ENCODE assay signal across 9 mouse cellular contexts in the genomic region with DNA sequence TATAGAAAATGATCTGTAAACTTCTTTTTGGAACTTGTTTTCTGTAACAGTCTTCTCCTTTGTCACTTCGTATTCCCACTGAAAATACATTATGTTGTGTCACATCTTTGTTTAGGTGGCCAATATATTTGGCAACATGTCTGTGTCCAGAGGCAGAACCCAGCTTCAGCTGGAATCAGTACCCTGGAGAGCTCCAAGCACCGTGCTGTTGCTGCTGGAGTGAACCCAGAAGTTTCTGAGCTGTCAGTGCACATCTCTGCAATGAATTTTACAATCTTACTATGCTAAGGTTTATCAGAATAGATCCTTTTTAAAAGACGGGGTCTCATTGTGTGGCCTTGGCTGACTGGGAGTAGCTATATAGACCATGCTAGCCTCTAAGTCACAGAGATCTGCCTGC. TPM values are rescaled to one million over a fixed set of nuclear protein-coding genes. Genes with fewer than 3 reads are reported as not detected.
DNase-seq lines count a peak whose midpoint lies in the region.
"Had no signal": no experiment of that assay in that cellular context is flagged by ENCODE, and none has a peak within 500 bp of the region (broad histone marks: within the 10 kb centered on the region; RNA-seq: fewer than 3 reads in every experiment).

No protein-coding gene starts in this region.

- no peak overlapping the region for H3K4me3 ChIP-seq in limb, embryonic 10.5 days
- H3K4me3 ChIP-seq: heart, embryonic 13.5 days had no signal

- no peaks in the 10 kb centered on the region for H3K4me1 ChIP-seq in limb, embryonic 10.5 days
- H3K4me1 ChIP-seq: heart, embryonic 13.5 days had no signal

- WGBS in limb, embryonic 10.5 days = 38% methylated on average over 3 of the region's 3 CpGs

- H3K27ac ChIP-seq in limb, embryonic 10.5 days = no peak overlapping the region
- H3K27ac ChIP-seq: heart, embryonic 13.5 days had no signal

- no peaks in the 10 kb centered on the region for H3K27me3 ChIP-seq in limb, embryonic 10.5 days (ENCODE audit: low read depth, poor library complexity, severe bottlenecking)

- peak; percentile 34 for DNase-seq in gastrocnemius, postnatal 10 days
- no peak for DNase-seq in gastrocnemius, adult 8-10 months (ENCODE audit: low spot score in 2 of 2)
- DNase-seq in 3134 (ENCODE audit: extremely low read depth, insufficient read length, low spot score) = peak; percentile 17
- DNase-seq in adrenal gland, postnatal 36 days = peak; percentile 75 to 78
- DNase-seq in limb, embryonic 10.5 days (ENCODE audit: low spot score) = peak; percentile 70
- peak; percentile 20 to 28 for DNase-seq in urinary bladder, postnatal 36 days (ENCODE audit: low spot score in 2 of 2)
- no peak for DNase-seq in right cerebral cortex, postnatal 10 days (ENCODE audit: low spot score in 2 of 2)
- no peak for DNase-seq in cerebellum, adult 9-10 months

- no peaks in the 10 kb centered on the region for H3K9me3 ChIP-seq in limb, embryonic 10.5 days (replicated peaks)
- H3K9me3 ChIP-seq: heart, embryonic 13.5 days had no signal

- no peaks in the 10 kb centered on the region for H3K36me3 ChIP-seq in limb, embryonic 10.5 days
- H3K36me3 ChIP-seq: heart, embryonic 13.5 days had no signal

RNA-seq across cellular contexts. Expression of gene Syn2, which starts 44.1 kb away (rescaled TPM):
- 1 to 10 TPM; 3.1 to 3.4 TPM for total RNA-seq in gastrocnemius, postnatal 10 days (2021)
- under 1 TPM; 0.13 to 0.70 (median 0.58) TPM for total RNA-seq in gastrocnemius, adult 8-10 months (2022)
- total RNA-seq in adrenal gland, postnatal 36 days (2021) = 10 to 100 TPM; 14.2 to 19.5 TPM
- 0.26 and 0.30 TPM in 2 replicates for polyA plus RNA-seq in limb, embryonic 10.5 days (2016; fragmentation: Nextera tagmentation; extraction: Ambion mirVana)

RNA-seq across cellular contexts. Expression of gene Gm17482, which starts 48.3 kb away (rescaled TPM):
- not detected for total RNA-seq in gastrocnemius, postnatal 10 days (2021)
- not detected for total RNA-seq in gastrocnemius, adult 8-10 months (2022)
- not detected for total RNA-seq in adrenal gland, postnatal 36 days (2021)
- polyA plus RNA-seq in limb, embryonic 10.5 days (2016; fragmentation: Nextera tagmentation; extraction: Ambion mirVana) = not detected in 2 replicates
- polyA plus RNA-seq: heart, embryonic 13.5 days had no signal

Comparison
In these comparisons a context has a peak if more than half of its experiments do, and no peak if none do; other contexts are left out.
1. DNase-seq: peak in gastrocnemius, postnatal 10 days (single experiment), 3134 (single experiment), adrenal gland, postnatal 36 days (2 of 2), limb, embryonic 10.5 days (single experiment) and urinary bladder, postnatal 36 days (2 of 2); none in gastrocnemius, adult 8-10 months (0 of 2), right cerebral cortex, postnatal 10 days (0 of 2) and cerebellum, adult 9-10 months (single experiment).